Mouse (Mus musculus): ENCODE measurements around the gene Med16.
A peak's percentile ranks its signal among the peaks of the same experiment; 100 is the strongest.

Gene Med16

DNA sequence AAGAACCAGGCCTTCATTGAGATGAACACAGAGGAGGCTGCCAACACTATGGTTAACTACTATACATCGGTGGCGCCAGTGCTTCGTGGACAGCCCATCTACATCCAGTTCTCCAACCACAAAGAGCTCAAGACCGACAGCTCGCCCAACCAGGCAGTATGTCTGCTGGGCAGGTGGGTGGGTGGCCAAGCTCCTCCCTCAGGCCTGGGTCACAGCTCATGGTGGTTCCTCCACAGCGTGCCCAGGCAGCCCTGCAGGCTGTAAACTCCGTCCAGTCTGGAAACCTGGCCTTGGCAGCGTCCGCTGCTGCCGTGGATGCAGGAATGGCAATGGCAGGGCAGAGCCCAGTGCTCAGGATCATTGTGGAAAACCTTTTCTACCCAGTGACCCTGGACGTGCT is 49.6 kb downstream of the Med16 start:
- DNase-seq (ENCODE audit: low spot score): peak; percentile 67

DNA sequence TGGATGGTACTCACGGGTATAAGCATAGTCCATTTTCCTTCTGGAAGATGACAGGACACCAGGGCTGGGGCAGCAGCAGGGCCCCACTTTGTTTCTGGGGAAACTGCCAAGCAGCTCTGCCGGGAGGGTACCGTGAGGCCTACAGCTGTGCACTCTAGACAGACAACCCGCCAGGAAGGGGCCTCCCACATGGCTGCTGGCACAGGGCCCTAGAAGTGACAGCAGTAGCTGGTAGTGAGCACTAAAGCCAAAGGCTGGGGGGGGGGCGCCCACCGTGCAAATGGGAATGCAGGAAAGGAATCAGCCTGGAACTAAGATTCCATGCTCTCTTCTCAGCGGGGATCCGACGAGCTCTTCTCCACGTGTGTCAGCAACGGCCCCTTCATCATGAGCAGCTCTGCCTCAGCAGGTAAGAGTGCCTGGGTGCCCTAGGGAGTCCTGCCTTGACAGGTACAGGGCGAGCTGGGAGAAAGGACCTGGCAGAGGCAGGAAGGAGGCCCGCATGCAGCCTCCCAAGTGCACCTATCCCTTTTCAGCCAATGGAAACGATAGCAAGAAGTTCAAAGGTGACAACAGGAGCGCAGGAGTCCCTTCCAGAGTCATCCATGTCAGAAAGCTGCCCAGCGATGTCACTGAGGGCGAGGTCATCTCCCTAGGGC is 50.2 kb downstream of the Med16 start:
- peak; percentile 87 for DNase-seq (ENCODE audit: low spot score)

DNA sequence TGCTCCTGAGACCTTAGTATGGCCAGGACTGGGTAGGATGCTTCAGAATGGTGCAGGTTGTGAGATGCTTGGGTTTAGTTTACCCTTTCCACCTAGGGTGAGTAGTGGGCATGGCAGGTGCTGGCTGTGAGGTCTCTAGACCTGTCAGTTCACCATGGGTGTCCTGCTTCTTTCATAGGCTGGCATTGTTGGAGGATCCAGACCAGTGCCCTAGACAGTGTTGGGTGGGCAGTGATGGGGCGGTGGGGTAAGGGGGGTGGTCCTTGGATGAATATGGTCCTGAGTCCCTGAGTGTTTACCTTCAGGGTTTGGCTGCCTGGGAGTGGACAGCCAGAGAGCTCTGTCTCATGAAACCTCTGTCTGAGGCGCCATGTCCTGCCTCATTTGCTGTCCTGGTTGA is 50.8 kb downstream of the Med16 start:
- no peak for DNase-seq (ENCODE audit: low spot score)

DNA sequence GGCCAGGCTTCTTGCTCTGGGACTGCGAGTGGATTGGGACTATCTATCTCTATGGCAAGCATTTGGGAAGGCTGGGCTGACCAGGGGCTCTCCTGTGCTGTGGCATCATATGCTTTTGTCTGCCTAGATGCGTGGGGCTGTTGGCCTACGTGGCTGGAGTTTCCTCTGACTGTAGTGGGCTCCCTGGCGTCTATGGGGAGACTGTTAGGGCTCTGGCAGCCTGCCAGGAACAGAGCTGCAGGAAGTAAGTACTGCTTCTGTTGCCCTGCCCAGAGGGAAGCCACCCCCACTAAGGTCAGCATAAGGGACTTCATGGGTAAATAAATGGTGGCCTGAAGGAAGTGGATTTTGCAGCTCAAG is 51.3 kb downstream of the Med16 start:
- peak; percentile 78 for DNase-seq (ENCODE audit: low spot score)

DNA sequence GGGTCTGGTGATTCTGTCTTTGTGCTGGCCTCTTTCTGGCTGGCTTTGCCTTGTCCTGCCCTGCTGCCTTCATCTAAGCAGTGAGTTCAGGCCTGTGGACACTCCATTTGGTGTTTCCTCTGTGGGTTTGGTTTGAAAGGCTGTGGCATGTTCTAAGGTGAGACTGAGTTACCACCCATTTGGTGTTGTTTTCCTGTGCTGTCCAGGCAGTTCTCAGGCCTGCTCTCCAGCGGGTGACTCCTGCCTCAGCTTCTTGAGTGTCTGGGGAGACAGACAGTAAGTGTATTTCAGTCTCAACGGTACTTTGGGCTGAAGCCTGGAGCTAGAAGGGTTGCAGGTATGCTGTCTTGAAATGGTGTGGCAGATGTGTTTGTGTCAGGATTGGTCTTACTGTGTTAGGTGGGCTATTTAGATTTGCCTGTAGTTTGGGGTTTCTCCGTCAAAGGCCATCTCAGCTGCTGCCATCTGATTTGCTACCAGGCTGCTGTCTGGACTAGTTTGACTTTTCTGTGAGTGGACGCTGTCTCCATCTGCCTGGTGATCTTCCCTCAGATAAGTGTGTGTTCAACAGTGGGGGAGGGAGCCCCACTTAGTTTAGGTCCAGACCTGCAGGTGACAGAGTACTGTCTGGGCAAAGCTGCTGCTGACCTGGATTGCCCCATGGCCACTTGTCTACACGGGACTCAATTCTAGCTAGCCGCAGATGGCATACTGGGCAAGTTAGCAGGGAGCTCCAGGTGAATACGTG is 51.8 kb downstream of the Med16 start:
- DNase-seq (ENCODE audit: low spot score): no peak

DNA sequence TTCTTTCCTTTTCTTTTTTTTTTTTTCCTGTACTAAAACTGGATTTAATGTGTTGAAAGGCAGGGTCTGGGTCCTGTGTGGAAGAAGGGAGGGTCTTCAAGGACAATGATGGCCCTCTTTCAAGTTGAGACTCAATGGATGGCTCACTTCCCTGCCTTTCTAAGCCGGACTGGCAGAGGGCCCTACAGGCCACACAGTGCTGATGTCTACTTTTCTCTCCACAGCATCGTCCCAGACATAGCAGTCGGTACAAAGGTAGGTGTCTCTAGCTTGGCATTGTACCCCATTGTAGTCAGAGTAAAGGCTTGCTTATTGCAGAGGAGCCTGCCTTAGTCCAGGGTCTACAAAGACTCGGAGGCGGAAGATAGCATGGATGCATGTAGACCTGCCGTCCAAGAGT is 52.4 kb downstream of the Med16 start:
- no peak for DNase-seq (ENCODE audit: low spot score)

DNA sequence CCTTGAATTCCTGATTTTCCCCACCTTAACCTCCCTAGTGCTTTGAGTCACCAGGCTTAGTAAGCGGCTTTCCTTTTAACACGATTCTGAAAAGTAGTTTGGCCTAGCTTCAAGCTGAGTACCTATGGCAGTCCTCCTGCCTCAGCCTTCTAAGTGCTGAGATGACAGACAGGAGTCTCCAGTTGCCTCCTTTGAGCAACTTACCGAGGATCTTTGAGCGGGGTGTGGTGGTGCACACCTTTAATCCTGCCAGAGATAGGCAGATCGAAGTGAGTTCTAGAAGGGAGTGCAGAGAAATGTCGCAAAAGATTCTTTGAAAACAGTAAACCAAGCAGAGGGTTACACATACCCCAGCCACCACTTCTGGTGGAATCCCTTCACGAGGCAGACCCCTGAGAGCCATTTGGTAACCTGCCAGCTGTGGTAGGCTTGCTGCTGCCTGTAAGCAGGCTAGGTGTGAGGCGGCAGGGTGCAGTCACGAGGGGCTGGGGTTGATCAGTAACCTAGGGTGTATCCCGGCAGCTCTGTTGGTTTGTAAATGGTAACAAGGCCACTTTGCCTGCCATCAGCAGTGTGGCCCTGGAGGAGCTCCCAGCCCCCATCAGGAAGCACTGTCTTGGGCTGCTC is 53.1 kb downstream of the Med16 start:
- no peak for DNase-seq (ENCODE audit: low spot score)

DNA sequence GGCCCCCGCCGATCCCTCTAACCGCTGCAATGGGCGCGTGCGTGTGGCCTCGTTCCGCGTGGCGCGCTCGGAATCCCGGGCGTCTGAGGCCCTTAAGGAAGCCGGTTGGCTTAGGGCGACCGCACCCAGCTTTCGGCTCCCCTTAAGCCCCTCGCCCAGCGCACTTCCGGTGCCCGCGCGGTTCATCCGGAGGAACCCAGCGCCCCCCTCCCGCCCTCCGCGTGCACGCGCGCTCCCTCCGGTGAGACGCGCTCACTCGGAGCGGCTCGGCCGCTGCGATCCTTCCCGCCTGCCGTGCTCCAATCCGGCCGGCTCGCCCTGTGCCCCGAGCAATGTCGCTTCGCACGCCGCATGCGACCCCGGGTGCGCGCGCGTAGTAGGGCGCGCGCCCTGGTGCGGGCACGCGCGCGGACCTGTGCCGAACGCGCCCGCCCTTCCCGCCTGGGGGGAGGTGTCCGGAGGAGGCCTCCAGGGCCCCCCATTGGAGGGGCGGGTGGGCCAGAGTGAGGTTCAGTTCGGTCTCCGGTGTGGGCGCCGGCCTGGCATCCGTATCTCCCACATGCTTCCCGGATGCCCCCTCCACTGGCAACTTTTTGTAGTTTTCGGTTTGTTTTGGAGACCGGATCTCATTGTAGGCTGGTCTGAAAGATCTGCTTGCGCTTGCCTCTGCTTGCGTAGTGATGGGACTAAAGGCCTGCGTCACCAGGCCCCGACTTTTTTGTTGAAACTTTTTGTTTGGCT is 53.8 kb downstream of the Med16 start:
- peak; percentile 84 for DNase-seq (ENCODE audit: low spot score)

DNA sequence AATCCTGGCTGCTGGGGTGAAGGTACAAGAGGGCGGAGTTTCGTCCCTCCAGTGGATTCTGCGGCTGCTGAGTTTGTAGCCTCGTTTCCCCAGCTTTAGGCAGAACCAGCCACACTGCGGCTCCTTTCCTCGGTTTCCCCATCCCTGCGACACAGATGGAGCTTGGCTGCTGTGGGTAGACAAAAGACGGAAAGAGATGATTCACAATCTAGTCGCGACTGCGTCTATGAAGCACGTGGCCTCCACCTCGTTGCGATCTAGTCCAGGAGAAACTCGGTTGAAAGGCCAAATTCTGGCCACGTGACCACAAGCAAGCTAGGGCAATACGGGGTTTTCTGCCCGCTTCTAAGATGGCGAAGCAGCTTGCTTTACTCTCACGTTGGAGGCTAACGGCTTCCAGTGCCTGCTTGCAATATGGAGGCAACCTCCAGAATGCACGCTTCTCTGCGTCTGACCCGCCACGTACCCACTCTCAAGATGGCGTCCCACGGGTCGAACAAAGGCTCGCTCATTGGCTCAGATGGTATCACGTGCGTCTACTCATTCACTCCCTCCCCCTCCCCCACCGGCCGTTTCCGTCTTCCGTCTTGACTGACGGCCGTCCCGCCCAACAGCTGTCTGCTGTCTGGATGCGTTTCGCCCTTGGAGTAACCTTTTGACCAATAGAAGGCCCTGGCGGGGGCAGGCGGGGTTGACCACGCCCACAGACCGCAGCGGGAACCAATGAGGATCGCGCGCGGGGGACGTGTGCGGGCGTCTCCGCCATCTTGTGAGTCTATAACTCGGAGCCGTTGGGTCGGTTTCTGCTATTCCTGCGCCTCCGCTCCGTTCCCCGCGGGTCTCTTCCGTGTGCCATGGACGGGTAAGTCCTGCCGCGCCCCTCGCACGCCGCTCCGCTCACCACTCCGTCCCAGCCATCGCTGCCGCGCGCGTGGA is 54.6 kb downstream of the Med16 start, which contains the start of gene Ptbp1:
TSS of gene Ptbp1 (plus strand) at position 568 of the 936 bp plus-strand sequence.
- DNase-seq (ENCODE audit: low spot score): peak; percentile 99

DNA sequence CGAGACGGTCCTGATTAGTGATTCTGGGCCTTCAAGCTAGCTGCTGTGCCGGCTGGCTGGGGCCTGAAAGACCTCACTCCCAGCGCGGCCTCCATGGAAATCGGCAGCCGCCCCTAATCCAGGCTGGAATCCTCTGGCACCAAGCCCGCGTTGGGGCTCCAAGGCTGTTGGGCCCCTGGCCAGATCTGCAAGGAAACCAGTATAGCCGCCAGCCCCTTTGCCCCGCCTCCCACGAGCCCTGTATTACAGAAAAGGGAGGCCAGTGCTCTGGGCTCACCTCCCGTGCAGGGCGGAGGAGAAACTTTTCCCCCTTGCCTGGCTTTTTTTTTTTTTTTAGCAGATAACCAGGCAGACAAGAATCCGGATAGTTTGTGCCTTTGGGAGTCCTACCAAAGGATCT is 55.3 kb downstream of the Med16 start:
- peak; percentile 99 for DNase-seq (ENCODE audit: low spot score)

DNA sequence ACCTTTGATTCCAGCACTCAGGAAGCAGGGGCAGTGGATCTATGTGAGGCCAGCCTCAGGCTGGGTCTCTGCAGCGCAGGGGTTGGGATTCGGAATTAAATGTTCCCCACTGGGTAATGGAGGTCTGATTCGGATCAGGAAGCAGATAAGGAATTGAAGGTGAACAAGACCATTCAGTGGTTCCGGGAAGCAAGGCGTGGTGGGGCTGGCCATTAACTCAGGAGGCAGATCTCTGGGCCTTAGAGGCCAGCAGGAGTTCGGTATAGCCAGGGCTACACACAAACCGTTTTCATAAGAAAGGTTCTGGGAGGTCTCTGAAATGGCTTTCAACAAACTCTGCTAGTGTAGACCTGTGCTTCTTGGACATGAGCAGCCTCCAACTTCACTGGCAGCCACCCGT is 55.9 kb downstream of the Med16 start:
- no peak for DNase-seq (ENCODE audit: low spot score)

DNA sequence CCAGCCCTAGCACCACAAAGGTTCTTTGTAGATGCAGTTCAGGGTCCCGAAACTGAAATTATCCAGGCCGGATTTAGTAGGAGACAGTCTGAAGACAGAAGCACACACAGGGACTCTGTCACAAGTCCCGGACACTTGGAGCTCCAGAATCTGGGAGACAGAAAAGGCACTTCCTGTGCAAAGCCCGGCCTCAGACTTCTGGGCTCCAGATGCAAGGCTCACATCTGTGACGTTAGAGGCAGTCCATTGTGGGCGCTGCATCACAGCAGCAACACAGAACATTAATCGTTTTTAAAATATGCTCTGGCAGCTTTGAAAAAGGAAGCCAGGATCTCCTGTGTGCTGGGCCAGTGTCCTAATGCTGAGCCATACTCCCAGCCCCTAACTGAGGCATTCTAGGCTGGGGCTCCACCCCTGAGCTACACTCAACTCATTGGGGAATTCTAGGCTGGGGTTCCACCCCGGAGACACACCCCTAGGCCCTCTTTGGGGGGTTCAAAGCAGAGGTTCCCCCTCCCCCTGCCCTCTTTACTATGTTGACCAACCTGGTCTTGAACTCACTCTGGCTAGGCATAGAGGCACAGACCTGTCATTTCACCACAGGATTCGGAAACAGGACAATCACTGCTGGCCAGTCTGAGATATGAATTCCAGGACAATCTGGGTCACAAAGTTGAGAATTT is 56.5 kb downstream of the Med16 start:
- DNase-seq (ENCODE audit: low spot score): no peak

DNA sequence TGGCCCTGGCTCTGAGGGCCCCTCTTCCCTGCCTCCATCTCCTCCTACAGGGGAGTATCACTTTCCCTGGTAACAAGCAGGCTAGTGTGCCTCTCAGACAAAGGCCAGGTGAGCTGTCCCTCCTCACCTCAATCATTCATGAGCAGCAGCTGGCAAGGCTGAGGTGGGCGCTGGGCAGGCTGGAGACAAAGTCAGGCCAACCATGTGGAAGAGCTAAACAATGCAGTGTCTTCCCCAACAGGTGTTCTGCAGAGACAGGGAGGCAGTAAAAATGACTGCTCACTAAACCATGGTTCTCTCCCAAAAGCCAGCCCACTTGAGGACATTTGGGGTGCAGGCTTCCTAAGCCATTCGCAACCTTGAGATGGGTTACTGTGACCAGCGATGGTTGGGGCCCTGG is 57.1 kb downstream of the Med16 start:
- no peak for DNase-seq (ENCODE audit: low spot score)

DNA sequence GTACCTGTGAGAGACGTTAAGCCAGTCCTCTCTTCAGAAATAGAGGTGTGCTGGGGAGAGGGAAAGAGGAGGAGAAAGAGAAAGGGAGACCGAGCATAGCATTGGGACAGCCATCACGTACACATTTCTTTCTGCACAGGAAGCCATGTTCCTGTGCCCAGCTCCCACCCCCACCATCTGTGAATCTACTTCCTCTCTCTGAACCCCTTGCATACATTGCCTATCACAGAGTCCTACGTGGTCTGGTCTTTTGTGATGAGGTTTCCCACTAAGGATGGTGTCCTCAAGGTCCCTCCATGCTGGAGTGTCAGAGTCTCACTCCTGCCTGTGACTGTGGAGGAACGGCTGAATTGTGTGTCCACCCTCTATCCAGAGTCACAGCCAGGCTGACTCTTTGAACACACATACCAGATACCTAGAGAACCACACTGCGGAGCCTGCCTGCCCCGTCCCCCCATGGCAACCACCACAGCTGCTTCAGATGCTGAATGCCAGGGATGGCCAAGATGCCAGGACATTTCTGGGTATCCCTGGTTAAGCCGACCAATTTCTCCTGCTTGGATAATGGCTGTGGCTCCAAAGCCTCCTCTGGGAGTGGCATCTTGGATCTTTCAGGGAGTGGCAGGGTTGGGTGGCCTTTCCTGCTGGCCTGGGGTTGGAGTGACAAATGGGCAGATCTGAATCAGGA is 58.6 kb downstream of the Med16 start:
- no peak for DNase-seq (ENCODE audit: low spot score)

DNA sequence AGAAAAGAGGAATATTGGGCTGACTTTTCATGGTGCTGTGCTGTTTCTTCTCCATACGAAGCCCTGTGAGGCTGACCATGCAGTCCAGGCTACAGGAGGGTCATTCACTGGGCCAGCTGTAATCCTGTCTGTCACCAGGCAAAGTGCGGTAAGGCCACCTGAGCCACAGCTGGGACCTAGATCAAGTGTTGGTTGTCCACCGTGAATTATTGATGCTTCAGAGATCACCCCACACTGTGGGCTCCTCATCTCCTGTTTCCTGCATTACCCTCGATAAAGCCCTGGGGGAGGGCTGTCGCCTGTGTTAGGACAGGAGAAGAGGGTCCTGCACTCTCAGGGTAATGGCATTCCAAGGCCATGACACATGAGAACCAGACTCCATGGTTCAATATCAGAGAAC is 62.2 kb downstream of the Med16 start:
- DNase-seq (ENCODE audit: low spot score): no peak

Measured in testis, postnatal 10 days (tissue).